Mouse (Mus musculus) MEL (cell line): ENCODE measurements at regions not wholly inside any gene's neighbourhood (a gene's known extent, or its start where the extent isn't known, plus 50 kb on each side); places are given as distances from the start of the nearest gene placed in this dataset.

Experiments
- DNase-seq: peaks from one replicate; pipeline ENCODE4 v3.0.0; 2011; ENCODE audit warnings: low read depth, low spot score
- H3K27ac ChIP-seq: 2 replicates; pipeline ENCODE4 v1.5.1; 2012; ENCODE audit warnings: low read depth, mild to moderate bottlenecking, control low read depth, low read length, moderate library complexity; ENCODE audit not compliant: control insufficient read depth
- H3K27me3 ChIP-seq, 2 experiments: fragments of 150-350 bp in 1 of 2; sonication (generic) in 1 of 2; 2 replicates each; pipeline ENCODE4 v1.6.1; 2012; ENCODE audit warnings: low read length in 2 of 2, mild to moderate bottlenecking in 2 of 2, improper control_type of control experiment in 1 of 2, moderate library complexity in 1 of 2; ENCODE audit not compliant: insufficient read depth in 2 of 2, control insufficient read depth in 1 of 2
- H3K36me3 ChIP-seq, 2 experiments: 2 replicates each; pipeline ENCODE4 v1.6.1; 2012 to 2014; ENCODE audit warnings: low read length in 2 of 2, improper control_type of control experiment in 1 of 2, inconsistent platforms in 1 of 2, mild to moderate bottlenecking in 1 of 2; ENCODE audit not compliant: insufficient read depth in 2 of 2, control insufficient read depth in 1 of 2
- H3K4me1 ChIP-seq, 2 experiments: fragments of 150-350 bp in 1 of 2; sonication (generic) in 1 of 2; 2 replicates each; pipeline ENCODE4 v1.6.1; 2012; ENCODE audit warnings: low read length in 2 of 2, improper control_type of control experiment in 1 of 2, mild to moderate bottlenecking in 1 of 2; ENCODE audit not compliant: insufficient read depth in 2 of 2, control insufficient read depth in 1 of 2
- H3K4me3 ChIP-seq, 2 experiments: fragments of 150-350 bp in 1 of 2; sonication (generic) in 1 of 2; 2 replicates each; pipeline ENCODE4 v1.5.1; 2012; ENCODE audit warnings: low read depth in 2 of 2, low read length in 2 of 2, mild to moderate bottlenecking in 2 of 2, moderate library complexity in 2 of 2, control low read depth in 1 of 2, improper control_type of control experiment in 1 of 2; ENCODE audit not compliant: control insufficient read depth in 1 of 2, insufficient read depth in 1 of 2
- H3K79me2 ChIP-seq: 2 replicates; pipeline ENCODE4 v1.6.1; 2012; ENCODE audit warnings: mild to moderate bottlenecking, low read length, moderate library complexity; ENCODE audit not compliant: control insufficient read depth, poor library complexity, insufficient read depth
- H3K9ac ChIP-seq: 2 replicates; pipeline ENCODE4 v1.6.1; 2012; ENCODE audit warnings: low read depth, mild to moderate bottlenecking, control low read depth, low read length, moderate library complexity; ENCODE audit not compliant: control insufficient read depth, poor library complexity, severe bottlenecking
- H3K9me3 ChIP-seq: fragments of 150-350 bp; sonication (generic); replicated peaks from 2 replicates; pipeline ENCODE4 v1.6.1; 2012; ENCODE audit warnings: mild to moderate bottlenecking, low read length, improper control_type of control experiment, moderate library complexity; ENCODE audit not compliant: insufficient read depth
- BHLHE40 ChIP-seq: IDR thresholded peaks from 2 replicates; pipeline ENCODE4 v1.6.1; 2012; ENCODE audit warnings: low read depth, mild to moderate bottlenecking, inconsistent platforms, low read length, improper control_type of control experiment, borderline replicate concordance
- CHD2 ChIP-seq: IDR thresholded peaks from 2 replicates; pipeline ENCODE4 v1.6.1; 2011; ENCODE audit warnings: low read length, improper control_type of control experiment
- CTCF ChIP-seq, 3 experiments: IDR thresholded peaks in 2 of 3; conservative IDR thresholded peaks in 1 of 3; 2 replicates each; pipeline ENCODE4 v1.5.1; 2011 to 2012; ENCODE audit warnings: low read length in 3 of 3, low read depth in 2 of 3, mild to moderate bottlenecking in 2 of 3, improper control_type of control experiment in 1 of 3, inconsistent platforms in 1 of 3, mixed read lengths in 1 of 3, moderate library complexity in 1 of 3; ENCODE audit not compliant: control insufficient read depth in 1 of 3, insufficient read depth in 1 of 3, poor library complexity in 1 of 3, severe bottlenecking in 1 of 3
- E2F4 ChIP-seq: IDR thresholded peaks from 2 replicates; pipeline ENCODE4 v1.6.1; 2011; ENCODE audit warnings: low read depth, low read length, improper control_type of control experiment, borderline replicate concordance
- ETS1 ChIP-seq: IDR thresholded peaks from 2 replicates; pipeline ENCODE4 v1.6.1; 2012; ENCODE audit warnings: low read depth, mild to moderate bottlenecking, inconsistent platforms, low read length, improper control_type of control experiment, moderate library complexity
- GABPA ChIP-seq: IDR thresholded peaks from 2 replicates; pipeline ENCODE4 v1.6.1; 2012; ENCODE audit warnings: low read depth, mild to moderate bottlenecking, inconsistent platforms, low read length, improper control_type of control experiment, moderate library complexity
- GATA1 ChIP-seq: IDR thresholded peaks from 2 replicates; pipeline ENCODE4 v1.6.1; 2011; ENCODE audit warnings: low read depth, low read length, improper control_type of control experiment
- HCFC1 ChIP-seq: IDR thresholded peaks from 2 replicates; pipeline ENCODE4 v1.6.1; 2012; ENCODE audit warnings: low read depth, mild to moderate bottlenecking, inconsistent platforms, low read length, improper control_type of control experiment, moderate library complexity
- JUND ChIP-seq: IDR thresholded peaks from 2 replicates; pipeline ENCODE4 v1.6.1; 2011; ENCODE audit warnings: low read depth, mild to moderate bottlenecking, improper control_type of control experiment, low read length
- KAT2A ChIP-seq: conservative IDR thresholded peaks from 2 replicates; pipeline ENCODE4 v1.6.1; 2012; ENCODE audit warnings: low read depth, low read length, improper control_type of control experiment, inconsistent platforms
- MAFK ChIP-seq: IDR thresholded peaks from 2 replicates; pipeline ENCODE4 v1.6.1; 2011; ENCODE audit warnings: low read depth, mild to moderate bottlenecking, low read length, improper control_type of control experiment, borderline replicate concordance
- MAX ChIP-seq: IDR thresholded peaks from 2 replicates; pipeline ENCODE4 v1.6.1; 2011; ENCODE audit warnings: low read length, improper control_type of control experiment
- MAZ ChIP-seq: IDR thresholded peaks from 2 replicates; pipeline ENCODE4 v1.6.1; 2012; ENCODE audit warnings: low read depth, mild to moderate bottlenecking, inconsistent platforms, low read length, improper control_type of control experiment
- MEF2A ChIP-seq: IDR thresholded peaks from 2 replicates; pipeline ENCODE4 v1.6.1; 2014; ENCODE audit warnings: low read depth, mild to moderate bottlenecking, inconsistent platforms, low read length, improper control_type of control experiment; ENCODE audit not compliant: poor library complexity, insufficient replicate concordance, severe bottlenecking; ENCODE audit errors: extremely low read depth
- MXI1 ChIP-seq: IDR thresholded peaks from 2 replicates; pipeline ENCODE4 v1.6.1; 2011; ENCODE audit warnings: mild to moderate bottlenecking, low read depth, low read length, improper control_type of control experiment
- MYB ChIP-seq: IDR thresholded peaks from 2 replicates; pipeline ENCODE4 v1.6.1; 2011; ENCODE audit warnings: mild to moderate bottlenecking, low read depth, low read length, improper control_type of control experiment
- MYC ChIP-seq: IDR thresholded peaks from 2 replicates; pipeline ENCODE4 v1.6.1; 2011; ENCODE audit warnings: low read depth, mild to moderate bottlenecking, low read length, improper control_type of control experiment, moderate library complexity
- NELFE ChIP-seq: IDR thresholded peaks from 2 replicates; pipeline ENCODE4 v1.6.1; 2011; ENCODE audit warnings: low read depth, low read length, improper control_type of control experiment
- NRF1 ChIP-seq: IDR thresholded peaks from 2 replicates; pipeline ENCODE4 v1.6.1; 2014; ENCODE audit warnings: low read depth, mild to moderate bottlenecking, inconsistent platforms, low read length, improper control_type of control experiment, moderate library complexity; ENCODE audit not compliant: poor library complexity, insufficient read depth, severe bottlenecking
- POLR2A ChIP-seq, 2 experiments: IDR thresholded peaks; 2 replicates each; pipeline ENCODE4 v1.6.1; 2011 to 2012; ENCODE audit warnings: low read length in 2 of 2, mild to moderate bottlenecking in 2 of 2, control low read depth in 1 of 2, improper control_type of control experiment in 1 of 2, low read depth in 1 of 2, moderate library complexity in 1 of 2; ENCODE audit not compliant: control insufficient read depth in 1 of 2, insufficient read depth in 1 of 2, poor library complexity in 1 of 2
- POLR2AphosphoS2 ChIP-seq: IDR thresholded peaks from 2 replicates; pipeline ENCODE4 v1.6.1; 2011; ENCODE audit warnings: low read length, improper control_type of control experiment
- POLR2AphosphoS5 ChIP-seq: IDR thresholded peaks from 2 replicates; pipeline ENCODE4 v1.6.1; 2012; ENCODE audit warnings: low read depth, borderline replicate concordance, mild to moderate bottlenecking, inconsistent platforms, low read length, moderate library complexity, mixed read lengths
- RAD21 ChIP-seq: IDR thresholded peaks from 2 replicates; pipeline ENCODE4 v1.6.1; 2011; ENCODE audit warnings: mild to moderate bottlenecking, low read depth, low read length, improper control_type of control experiment
- RCOR1 ChIP-seq: IDR thresholded peaks from 2 replicates; pipeline ENCODE4 v1.6.1; 2012; ENCODE audit warnings: low read depth, mild to moderate bottlenecking, inconsistent platforms, low read length, improper control_type of control experiment
- SIN3A ChIP-seq: IDR thresholded peaks from 2 replicates; pipeline ENCODE4 v1.6.1; 2012; ENCODE audit warnings: low read length, improper control_type of control experiment, inconsistent platforms
- SMC3 ChIP-seq: IDR thresholded peaks from 2 replicates; pipeline ENCODE4 v1.6.1; 2011; ENCODE audit warnings: low read depth, low read length, improper control_type of control experiment
- TAL1 ChIP-seq: IDR thresholded peaks from 2 replicates; pipeline ENCODE4 v1.6.1; 2012; ENCODE audit warnings: mild to moderate bottlenecking, inconsistent platforms, low read length, moderate library complexity, mixed read lengths
- TBP ChIP-seq: IDR thresholded peaks from 2 replicates; pipeline ENCODE4 v1.8.0; 2011; ENCODE audit warnings: low read depth, low read length, improper control_type of control experiment
- TCF12 ChIP-seq: IDR thresholded peaks from 2 replicates; pipeline ENCODE4 v1.6.1; 2014; ENCODE audit warnings: low read depth, mild to moderate bottlenecking, inconsistent platforms, low read length, improper control_type of control experiment, moderate library complexity
- USF1 ChIP-seq: IDR thresholded peaks from 2 replicates; pipeline ENCODE4 v1.6.1; 2014; ENCODE audit warnings: low read depth, mild to moderate bottlenecking, inconsistent platforms, low read length, improper control_type of control experiment, moderate library complexity
- USF2 ChIP-seq, 2 experiments: IDR thresholded peaks; 2 replicates each; pipeline ENCODE4 v1.6.1; 2011 to 2012; ENCODE audit warnings: improper control_type of control experiment in 2 of 2, low read length in 2 of 2, borderline replicate concordance in 1 of 2, inconsistent platforms in 1 of 2, low read depth in 1 of 2, mild to moderate bottlenecking in 1 of 2; ENCODE audit not compliant: insufficient read depth in 1 of 2
- ZKSCAN1 ChIP-seq: IDR thresholded peaks from 2 replicates; pipeline ENCODE4 v1.6.1; 2012; ENCODE audit warnings: low read depth, mild to moderate bottlenecking, inconsistent platforms, low read length, improper control_type of control experiment, moderate library complexity
- ZMIZ1 ChIP-seq: IDR thresholded peaks from 2 replicates; pipeline ENCODE4 v1.6.1; 2012; ENCODE audit warnings: low read depth, mild to moderate bottlenecking, inconsistent platforms, low read length, improper control_type of control experiment, moderate library complexity
- ZNF384 ChIP-seq: IDR thresholded peaks from 2 replicates; pipeline ENCODE4 v1.6.1; 2012; ENCODE audit warnings: low read depth, mild to moderate bottlenecking, inconsistent platforms, low read length, improper control_type of control experiment

DNA sequence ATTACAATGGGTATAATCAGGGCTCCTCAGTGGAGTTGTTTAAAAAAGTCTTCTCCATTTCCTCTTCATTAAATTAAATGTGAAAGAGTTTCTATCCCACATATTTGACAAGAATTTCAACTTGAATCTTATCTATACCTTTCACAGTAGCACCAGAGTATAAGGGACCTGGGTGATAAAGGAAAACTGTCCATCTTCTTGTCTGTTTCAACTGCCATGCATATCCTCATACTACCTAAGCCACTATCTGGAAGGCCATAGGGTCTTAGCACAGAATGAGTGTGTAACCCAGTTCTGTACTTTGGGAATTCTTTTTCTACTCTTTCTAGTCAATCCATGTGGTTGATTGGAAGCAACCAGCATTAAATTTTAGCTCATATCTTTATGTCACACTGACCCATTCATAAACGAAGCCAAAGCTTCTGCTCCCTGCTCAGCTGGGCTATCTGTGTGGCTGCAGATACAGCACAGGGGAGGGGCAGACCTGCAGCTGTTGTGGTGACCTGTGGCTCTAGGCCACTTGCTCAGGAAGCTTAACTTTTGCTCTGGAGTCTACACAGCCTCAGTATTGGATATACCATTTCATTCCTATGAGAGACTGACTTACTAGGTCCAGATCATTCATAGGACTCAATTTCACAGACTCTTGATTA lies 75.8 kb upstream of the Pgr start (continued):
- TF ChIP-seq MAFK (no peak), USF1 (no peak), MYC (no peak; the same call in 1 of the 2 replicates), HCFC1 (no peak), JUND (no peak), BHLHE40 (no peak), MXI1 (no peak)

DNA sequence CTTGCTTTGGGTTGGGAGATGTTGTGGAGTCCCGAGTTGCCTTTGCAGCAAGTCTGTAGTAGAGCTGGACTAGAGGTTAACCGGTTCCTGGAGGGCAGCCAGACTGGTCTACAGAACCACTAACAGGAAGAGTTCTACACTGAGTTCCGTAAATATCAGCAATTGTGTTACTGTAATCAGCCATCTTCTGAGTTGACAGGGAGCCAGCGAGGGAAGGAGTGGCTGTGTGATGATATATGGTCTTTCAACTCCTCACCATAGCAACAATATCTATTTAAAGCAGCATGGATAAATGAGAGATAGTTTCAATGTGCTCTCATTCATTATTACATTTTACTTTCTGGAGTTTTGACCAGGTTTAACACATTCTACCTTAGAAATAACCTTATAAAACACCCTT lies 67.5 kb upstream of the Pgr start:
- Histone ChIP-seq H3K27me3 (no peaks in the 10 kb centered on the region), H3K9me3 (no peaks in the 10 kb centered on the region), H3K4me3 (peak overlapping the region; percentile 18 to 36), H3K9ac (no peak overlapping the region), H3K27ac (peak overlapping the region; percentile 70), H3K36me3 (peaks cover 0 to 37% of the 10 kb centered on the region in 2 experiments; a peak in 2 of 4 replicates), H3K4me1 (peaks cover 13 to 25% of the 10 kb centered on the region in 2 experiments), H3K79me2 (no peaks in the 10 kb centered on the region)
- DNase-seq = peak; percentile 95
- TF ChIP-seq MAX (peak; percentile 62; the same call in 1 of the 2 replicates), USF1 (no peak), MEF2A (peak; percentile 96), USF2 (IDR thresholded peaks at IDR 0.05; ENCODE audit: borderline replicate concordance in 1 of 2, insufficient read depth in 1 of 2, low read depth in 1 of 2, low read length in 2 of 2) (no peak), MAZ (no peak), MAFK (peak; percentile 56; the same call in 1 of the 2 replicates), MYB (no peak), POLR2A (IDR thresholded peaks at IDR 0.05; ENCODE audit: control insufficient read depth in 1 of 2, insufficient read depth in 1 of 2, low read depth in 1 of 2, low read length in 2 of 2, poor library complexity in 1 of 2) (no peak), HCFC1 (no peak), RCOR1 (peak; percentile 78; the same call in 1 of the 2 replicates), NELFE (no peak), TAL1 (0 out of 2 replicates have a peak, but pooled peaks have one; percentile 29), ZKSCAN1 (no peak), RAD21 (no peak), SMC3 (no peak), JUND (0 out of 2 replicates have a peak, but pooled peaks have one; percentile 29), TBP (no peak), BHLHE40 (0 out of 2 replicates have a peak, but pooled peaks have one; percentile 24), CTCF (IDR thresholded peaks at IDR 0.05 in 2 of 3, conservative IDR thresholded peaks at IDR 0.05 in 1 of 3; ENCODE audit: control insufficient read depth in 1 of 3, insufficient read depth in 1 of 3, low read depth in 2 of 3, low read length in 3 of 3, poor library complexity in 1 of 3, severe bottlenecking in 1 of 3) (no peak), TCF12 (peak; percentile 88), CHD2 (no peak), GABPA (no peak; the same call in 1 of the 2 replicates), ZMIZ1 (no peak), SIN3A (peak; percentile 86), NRF1 (no peak), POLR2AphosphoS2 (no peak), GATA1 (peak; percentile 94), POLR2AphosphoS5 (no peak), ZNF384 (no peak), ETS1 (peak; percentile 94), E2F4 (no peak), KAT2A (no peak), MYC (peak; percentile 78; the same call in 1 of the 2 replicates)
